Mouse (Mus musculus): Measurements from ENCODE around the gene Dpp6. TPM values are rescaled to one million over a fixed set of nuclear protein-coding genes. Genes with fewer than 3 reads are reported as not detected.

The Dpp6 gene
- total RNA-seq, 2 experiments from 2014 or later, result not detected

- ATAC-seq (replicated peaks; ENCODE audit: low FRiP score, poor library complexity, severe bottlenecking), result no peak
Measured at GRCm38 (mm10) chr5:27702482-27702881, 885.5 kb downstream of the Dpp6 start.

DNA sequence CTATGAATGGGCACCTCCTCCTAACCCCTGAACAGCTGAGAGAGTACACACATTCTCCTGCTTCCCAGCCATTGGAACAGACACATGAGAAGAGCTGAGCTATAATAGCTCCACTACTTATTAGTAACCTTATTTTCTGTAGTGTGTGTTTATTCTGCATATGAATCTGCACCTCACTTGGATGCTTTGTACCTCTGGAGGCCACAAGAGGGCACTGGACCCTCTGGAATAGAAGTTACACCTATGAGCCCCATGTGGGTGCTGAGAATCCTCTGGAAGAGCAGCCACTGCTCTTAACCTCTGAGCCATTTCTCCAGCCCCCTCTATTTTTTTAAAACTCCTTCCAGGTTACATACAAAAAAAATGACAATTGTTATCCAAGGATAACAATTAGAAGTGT is 888.0 kb downstream of the Dpp6 start:
- ATAC-seq (replicated peaks; ENCODE audit: low FRiP score, poor library complexity, severe bottlenecking), result no peak

GRCm38 (mm10) chr5:27706551-27706950 is 889.5 kb downstream of the Dpp6 start:
- ATAC-seq (replicated peaks; ENCODE audit: low FRiP score, poor library complexity, severe bottlenecking), result no peak

- ATAC-seq (replicated peaks; ENCODE audit: low FRiP score, poor library complexity, severe bottlenecking), result peak; percentile 53
Measured at GRCm38 (mm10) chr5:27707283-27707682, 890.3 kb downstream of the Dpp6 start.

DNA sequence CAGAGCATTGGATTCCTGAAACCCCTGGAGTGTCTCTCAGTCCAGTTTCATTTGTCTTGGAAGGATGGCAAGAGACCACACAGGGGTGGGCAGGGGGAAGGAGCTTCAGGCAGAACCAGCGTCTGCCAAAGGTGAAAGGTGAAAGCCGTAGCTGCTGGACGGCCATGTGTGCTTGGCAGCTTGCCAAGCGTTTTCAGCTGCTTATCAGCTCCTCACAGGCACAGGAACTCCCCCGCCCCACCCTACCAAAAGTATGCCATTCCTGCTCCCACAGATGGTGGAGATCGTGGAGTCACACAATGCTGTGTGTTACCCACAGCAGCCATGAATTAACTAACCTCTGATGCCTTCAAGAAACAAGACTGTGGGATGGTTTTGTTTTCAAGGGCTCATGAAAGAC is 891.2 kb downstream of the Dpp6 start:
- ATAC-seq (replicated peaks; ENCODE audit: low FRiP score, poor library complexity, severe bottlenecking), result peak; percentile 86

- no peak for ATAC-seq (replicated peaks; ENCODE audit: low FRiP score, poor library complexity, severe bottlenecking)
Measured at GRCm38 (mm10) chr5:27711461-27712192, 894.6 kb downstream of the Dpp6 start.

DNA sequence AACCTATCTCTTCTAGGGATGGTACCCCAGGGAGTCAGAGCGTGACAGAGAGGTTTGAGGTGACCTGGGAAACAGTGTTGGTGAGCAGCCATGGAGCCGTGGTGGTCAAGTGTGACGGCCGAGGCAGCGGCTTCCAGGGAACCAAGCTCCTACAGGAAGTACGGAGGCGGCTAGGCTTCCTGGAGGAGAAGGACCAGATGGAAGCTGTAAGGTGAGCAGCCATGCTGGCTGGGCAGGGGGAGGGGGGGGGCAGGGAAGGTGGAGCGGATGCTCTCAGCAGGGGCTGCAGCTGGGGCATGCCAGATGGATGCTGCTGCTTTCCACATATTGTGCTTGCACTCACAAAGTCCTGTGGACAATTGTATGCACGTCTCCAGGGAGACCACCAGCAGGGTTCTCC is 897.4 kb downstream of the Dpp6 start:
- no peak for ATAC-seq (replicated peaks; ENCODE audit: low FRiP score, poor library complexity, severe bottlenecking)

- no peak for ATAC-seq (replicated peaks; ENCODE audit: low FRiP score, poor library complexity, severe bottlenecking)
Measured at GRCm38 (mm10) chr5:27716026-27716425, 899.0 kb downstream of the Dpp6 start.

DNA sequence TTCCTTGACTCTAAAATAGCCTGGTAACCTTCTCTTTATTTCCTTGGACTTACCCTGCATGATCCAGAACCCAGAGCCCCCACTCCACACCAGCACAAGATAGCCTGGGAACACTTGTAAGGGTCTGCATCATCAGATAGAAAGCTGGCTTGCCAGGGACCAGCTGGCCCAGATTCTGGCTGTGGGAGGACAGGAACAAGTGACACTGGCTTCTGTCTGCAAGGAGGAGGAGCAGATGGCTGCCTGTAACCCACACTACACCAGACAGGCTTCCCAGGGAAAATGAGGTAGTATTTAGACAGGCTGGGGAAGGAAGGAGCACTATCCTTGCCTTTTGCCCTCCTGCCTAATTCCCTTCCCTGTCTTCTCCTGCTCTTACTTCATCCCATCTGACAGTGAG is 900.3 kb downstream of the Dpp6 start:
- no peak for ATAC-seq (replicated peaks; ENCODE audit: low FRiP score, poor library complexity, severe bottlenecking)

DNA sequence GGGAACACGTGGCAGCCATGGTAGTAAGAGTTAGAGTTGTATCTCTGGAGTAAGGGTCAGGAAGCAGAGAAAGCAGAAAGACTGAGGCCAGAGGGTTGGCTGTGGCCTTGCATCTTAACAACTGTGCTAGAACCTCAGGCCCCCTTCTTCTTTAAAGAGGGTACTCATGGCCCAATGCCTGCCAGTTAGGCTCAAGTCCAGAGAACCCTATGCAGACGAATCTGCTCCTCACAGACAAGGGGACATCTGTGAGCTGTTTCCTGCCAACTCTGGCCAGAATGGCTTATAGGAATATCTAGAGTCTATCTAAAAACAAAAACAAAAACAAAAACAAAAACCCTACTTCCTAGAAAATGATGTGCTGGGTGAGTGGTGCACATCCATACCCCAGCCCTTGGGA is 902.3 kb downstream of the Dpp6 start:
- ATAC-seq (replicated peaks; ENCODE audit: low FRiP score, poor library complexity, severe bottlenecking), result no peak

GRCm38 (mm10) chr5:27724460-27724859 is 907.5 kb downstream of the Dpp6 start:
- peak; percentile 78 for ATAC-seq (replicated peaks; ENCODE audit: low FRiP score, poor library complexity, severe bottlenecking)

DNA sequence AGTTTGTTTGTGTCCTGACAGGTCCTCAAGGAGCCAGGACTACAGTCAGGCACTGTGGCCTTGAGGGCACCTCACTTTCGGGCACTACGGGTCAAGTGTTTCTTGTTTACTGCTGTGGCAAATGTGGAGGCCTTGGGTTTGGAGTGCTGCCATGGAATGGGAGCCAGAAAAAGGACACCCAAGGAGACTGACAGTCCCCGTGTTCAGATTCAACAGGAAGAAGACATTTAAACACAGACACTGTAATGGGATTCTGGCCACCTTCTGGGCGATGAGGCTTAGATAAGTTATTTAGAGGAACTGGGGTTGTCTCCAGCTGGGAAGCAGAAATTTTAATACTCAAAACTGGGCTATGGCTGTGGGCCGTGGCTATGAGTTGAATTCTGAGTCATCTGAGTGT is 913.7 kb downstream of the Dpp6 start:
- no peak for ATAC-seq (replicated peaks; ENCODE audit: low FRiP score, poor library complexity, severe bottlenecking)

DNA sequence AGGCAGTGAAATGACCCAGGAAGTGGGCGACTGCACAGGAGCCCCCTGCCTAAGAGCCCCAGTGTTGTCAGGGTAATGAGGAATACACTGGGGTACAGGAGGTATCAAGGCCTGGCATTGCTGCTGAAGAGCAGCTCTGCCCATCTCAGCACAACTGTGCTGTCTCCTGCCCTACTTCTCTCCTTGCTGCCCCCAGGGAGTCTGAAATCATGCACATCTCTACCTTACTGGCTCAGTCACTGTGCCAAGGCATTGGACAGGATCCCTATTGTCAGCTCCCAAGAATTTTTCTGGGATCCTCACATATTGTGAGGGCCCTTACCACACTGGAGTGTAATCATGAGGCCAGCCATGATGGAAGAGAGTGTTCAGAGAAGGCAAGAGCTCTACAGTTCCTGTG is 914.4 kb downstream of the Dpp6 start:
- no peak for ATAC-seq (replicated peaks; ENCODE audit: low FRiP score, poor library complexity, severe bottlenecking)

GRCm38 (mm10) chr5:27732288-27732868 is 915.4 kb downstream of the Dpp6 start:
- no peak for ATAC-seq (replicated peaks; ENCODE audit: low FRiP score, poor library complexity, severe bottlenecking)

- ATAC-seq (replicated peaks; ENCODE audit: low FRiP score, poor library complexity, severe bottlenecking), result peak; percentile 71; the same call in 1 of the 2 replicates
Measured at GRCm38 (mm10) chr5:27737168-27737567, 920.2 kb downstream of the Dpp6 start.

- no peak for ATAC-seq (replicated peaks; ENCODE audit: low FRiP score, poor library complexity, severe bottlenecking)
Measured at GRCm38 (mm10) chr5:27739216-27739615, 922.2 kb downstream of the Dpp6 start.

DNA sequence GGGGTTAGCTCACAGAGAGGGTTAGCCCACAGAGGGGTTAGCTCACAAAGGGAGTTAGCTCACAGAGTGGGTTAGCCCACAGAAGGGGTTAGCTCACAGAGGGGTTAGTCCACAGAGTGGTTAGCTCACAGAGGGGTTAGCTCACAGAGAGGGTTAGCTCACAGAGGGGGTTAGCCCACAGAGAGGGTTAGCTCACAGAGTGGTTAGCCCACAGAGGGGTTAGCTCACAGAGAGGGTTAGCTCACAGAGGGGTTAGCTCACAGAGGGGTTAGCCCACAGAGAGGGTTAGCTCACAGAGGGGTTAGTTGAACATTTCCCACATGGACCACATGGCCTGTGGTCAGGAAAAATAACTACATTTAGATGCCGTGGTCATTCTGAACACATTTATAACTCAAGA is 927.9 kb downstream of the Dpp6 start:
- ATAC-seq (replicated peaks; ENCODE audit: low FRiP score, poor library complexity, severe bottlenecking), result no peak

- ATAC-seq (replicated peaks; ENCODE audit: low FRiP score, poor library complexity, severe bottlenecking), result no peak
Measured at GRCm38 (mm10) chr5:27765780-27766179, 948.8 kb downstream of the Dpp6 start.

DNA sequence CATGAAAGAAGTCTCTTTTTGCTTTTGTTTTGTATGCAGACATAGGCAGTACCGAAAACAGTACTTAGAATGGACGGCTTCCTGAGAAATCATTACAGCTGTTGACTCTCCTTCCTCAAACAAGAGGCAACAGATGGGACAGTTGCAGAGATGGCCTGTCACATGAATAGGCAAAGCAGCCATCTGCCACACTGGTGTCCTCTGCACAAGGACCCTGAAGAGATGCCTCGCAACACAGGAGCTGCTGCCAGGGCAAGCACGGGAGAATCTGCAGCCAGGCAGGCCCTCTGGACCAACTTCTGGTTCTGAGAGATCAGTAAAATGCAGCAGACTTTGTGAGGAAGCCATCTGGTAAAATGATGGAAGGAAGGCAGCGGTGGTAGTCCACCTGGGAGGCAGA is 950.9 kb downstream of the Dpp6 start:
- 0 out of 2 replicates have a peak, but pooled peaks have one; percentile 42 for ATAC-seq (replicated peaks; ENCODE audit: low FRiP score, poor library complexity, severe bottlenecking)

Measured in erythroblast, adult 5-6 weeks (primary cell).